Mouse (Mus musculus): ENCODE data around the gene Agbl5.

Gene Agbl5

GRCm38 (mm10) chr5:30921256-30922033 lies 33.0 kb downstream of the Agbl5 start, which contains the start of gene Khk:
Khk (plus strand) TSS chr5:30921431.
- DNase-seq, result peak; percentile 99

DNA sequence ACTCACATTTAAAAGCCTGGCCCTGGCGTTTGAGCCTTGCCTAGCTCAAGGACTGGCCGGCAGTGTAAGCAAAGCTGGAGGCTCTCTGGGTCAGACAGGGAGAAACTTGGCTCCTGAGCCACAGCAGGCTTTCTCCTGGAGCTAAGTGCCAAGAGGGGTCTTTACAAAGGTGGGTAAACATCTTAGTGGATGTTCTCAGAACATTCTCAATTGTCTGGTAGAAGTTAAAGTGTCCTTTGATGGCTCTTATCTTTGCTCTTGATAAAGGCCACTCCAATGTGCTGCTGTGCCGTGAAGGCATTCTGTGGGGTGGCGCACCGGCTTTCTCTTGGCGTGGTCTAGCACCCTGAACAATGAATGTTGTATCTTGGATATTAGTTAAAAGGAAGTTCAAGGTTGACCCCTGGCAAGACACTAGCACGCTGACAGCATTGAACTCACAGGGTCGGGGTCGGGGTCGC lies 34.1 kb downstream of the Agbl5 start:
- DNase-seq, result peak; percentile 91

- no peak for DNase-seq
Observed at GRCm38 (mm10) chr5:30923119-30923518, 34.6 kb downstream of the Agbl5 start.

GRCm38 (mm10) chr5:30924614-30925013 lies 36.1 kb downstream of the Agbl5 start:
- peak; percentile 88 for DNase-seq

DNA sequence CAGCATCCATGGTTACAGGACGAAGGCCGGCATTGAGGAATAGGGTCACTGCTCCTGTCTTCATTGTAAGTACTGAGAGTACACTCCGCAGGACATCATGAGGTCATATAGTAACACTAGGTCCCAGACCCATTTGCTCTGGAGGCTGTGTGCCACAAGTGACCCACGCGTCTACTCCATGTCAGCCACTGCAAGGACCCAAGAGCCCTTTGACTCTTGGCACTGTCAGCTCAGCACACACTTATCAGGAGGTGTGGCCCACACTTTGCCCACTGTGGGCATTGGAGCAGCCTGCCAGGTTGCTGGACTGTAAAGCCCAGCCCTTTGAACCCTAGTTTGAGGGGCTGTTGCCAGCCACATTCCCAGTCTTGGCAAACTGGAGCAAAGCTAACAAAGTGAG lies 36.7 kb downstream of the Agbl5 start:
- DNase-seq, result peak; percentile 86

GRCm38 (mm10) chr5:30926073-30926472 lies 37.6 kb downstream of the Agbl5 start:
- DNase-seq, result no peak

DNA sequence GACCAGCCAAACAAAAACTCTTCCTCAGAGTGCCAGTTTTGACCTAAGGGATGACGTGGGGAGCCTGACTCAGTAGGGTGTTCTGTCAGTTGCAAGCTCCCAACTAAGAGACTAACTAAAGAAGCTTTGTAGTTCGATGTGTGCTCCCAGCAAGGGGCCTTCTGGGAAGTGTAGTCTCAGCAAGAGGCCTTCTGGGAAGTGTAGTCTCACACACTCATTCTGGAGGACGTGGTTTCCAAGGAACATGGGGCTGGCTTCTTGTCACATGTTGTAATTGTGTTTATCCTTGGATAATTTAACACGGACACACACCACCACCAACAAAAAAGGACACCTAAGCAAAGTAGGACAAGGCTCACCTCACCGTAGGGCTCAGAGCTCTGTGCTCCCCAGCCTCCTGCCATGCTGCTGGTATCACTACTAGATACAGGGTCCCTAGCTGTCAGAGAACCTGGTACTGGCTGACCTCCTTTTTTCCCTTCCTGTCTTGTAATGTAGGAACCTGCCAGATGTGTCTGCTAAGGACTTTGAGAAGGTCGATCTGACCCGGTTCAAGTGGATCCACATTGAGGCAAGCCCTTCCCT lies 39.5 kb downstream of the Agbl5 start:
- DNase-seq, result peak; percentile 91

DNA sequence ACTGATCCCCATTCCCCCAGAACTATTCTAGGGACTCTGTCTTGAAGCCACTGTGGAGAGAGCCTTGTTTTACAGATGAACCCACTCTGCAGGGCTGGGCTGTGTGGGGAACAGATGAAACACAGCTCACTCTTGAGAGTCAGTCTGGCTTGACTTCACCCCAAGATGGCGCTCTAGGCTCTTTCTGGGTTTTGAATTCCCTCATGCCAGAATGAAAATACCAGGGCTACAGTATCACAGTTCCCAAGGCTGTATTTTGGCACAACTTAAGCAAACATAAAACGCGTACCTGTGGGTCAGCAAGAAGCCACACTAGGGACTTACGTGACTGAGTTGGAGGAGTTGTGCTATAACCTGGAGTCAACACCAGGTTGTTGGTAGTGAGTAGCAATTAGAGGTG lies 41.6 kb downstream of the Agbl5 start:
- peak; percentile 92 for DNase-seq

DNA sequence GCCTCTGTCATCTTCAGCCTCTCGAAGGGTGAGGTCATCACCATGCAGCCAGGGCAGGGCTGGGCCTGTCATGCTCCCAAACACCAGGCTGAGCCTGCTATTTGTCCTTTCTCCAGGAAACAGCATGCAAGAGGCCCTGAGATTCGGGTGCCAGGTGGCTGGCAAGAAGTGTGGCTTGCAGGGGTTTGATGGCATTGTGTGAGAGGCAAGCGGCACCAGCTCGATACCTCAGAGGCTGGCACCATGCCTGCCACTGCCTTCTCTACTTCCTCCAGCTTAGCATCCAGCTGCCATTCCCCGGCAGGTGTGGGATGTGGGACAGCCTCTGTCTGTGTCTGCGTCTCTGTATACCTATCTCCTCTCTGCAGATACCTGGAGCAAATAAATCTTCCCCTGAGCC lies 42.4 kb downstream of the Agbl5 start:
- no peak for DNase-seq

DNA sequence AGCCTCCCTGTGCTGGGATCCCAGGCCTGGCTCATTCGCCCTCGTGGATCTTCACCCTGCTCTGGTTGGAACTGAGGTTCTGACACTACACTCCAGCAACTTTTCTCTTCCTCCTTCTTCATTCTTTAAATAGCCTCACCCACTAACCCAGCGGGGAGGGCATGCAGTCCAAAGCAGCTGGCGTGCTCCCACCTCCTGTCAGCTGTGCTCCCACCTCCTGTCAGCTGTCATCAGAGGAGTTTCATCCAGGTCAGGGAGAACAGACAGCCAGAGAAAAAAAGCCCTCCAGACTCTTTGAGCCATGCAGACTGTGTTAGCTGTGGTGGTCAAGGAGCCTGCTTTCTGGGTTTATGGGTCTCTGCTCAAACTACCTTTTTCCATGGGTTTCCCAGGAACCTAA lies 42.9 kb downstream of the Agbl5 start:
- no peak for DNase-seq

GRCm38 (mm10) chr5:30933705-30934104 lies 45.2 kb downstream of the Agbl5 start:
- DNase-seq, result peak; percentile 72

- DNase-seq, result peak; percentile 73
Observed at GRCm38 (mm10) chr5:30934725-30935461, 46.4 kb downstream of the Agbl5 start.

DNA sequence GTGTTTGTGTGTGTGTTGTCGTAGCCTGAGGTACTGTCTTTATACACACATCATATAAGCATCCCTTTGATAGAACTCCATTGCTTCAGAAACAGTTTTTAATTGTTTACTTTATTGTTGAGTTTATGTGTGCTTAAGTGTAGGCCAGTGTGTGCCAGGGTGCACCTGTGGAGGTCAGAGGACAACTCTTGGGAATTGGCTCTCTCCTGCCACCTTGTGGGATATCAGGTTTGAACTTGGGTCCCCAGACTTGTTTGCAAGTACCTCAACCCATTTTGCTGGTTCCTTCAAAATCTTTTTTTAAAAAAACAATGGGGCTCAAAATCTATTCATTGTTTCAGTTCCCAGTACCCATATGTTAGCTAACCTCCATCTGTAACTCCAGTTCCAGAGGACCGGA lies 54.5 kb downstream of the Agbl5 start:
- DNase-seq, result peak; percentile 71

DNA sequence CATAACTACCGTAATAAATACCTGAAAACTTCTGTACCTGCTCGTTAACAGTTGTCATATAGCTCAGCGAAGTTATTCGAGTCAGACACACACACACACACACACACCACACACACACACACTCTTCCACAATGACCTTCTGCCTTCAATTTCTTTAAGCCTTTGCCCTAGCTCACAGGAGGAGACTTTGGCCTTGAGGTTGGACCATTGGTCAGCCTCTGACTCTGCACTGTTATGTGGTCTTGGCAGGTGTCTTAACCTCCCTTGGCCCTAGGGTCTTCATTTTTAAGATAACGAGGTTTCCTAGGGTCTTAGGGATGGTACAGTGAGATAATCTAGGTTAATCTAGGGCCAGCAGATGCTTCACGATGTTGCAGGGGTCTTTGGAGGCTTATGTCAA lies 55.9 kb downstream of the Agbl5 start:
- no peak for DNase-seq

- peak; percentile 95 for DNase-seq
Observed at GRCm38 (mm10) chr5:30944956-30945781, 56.7 kb downstream of the Agbl5 start, which contains the start of gene Cgref1. Cgref1 (minus strand) TSS chr5:30945591.

DNA sequence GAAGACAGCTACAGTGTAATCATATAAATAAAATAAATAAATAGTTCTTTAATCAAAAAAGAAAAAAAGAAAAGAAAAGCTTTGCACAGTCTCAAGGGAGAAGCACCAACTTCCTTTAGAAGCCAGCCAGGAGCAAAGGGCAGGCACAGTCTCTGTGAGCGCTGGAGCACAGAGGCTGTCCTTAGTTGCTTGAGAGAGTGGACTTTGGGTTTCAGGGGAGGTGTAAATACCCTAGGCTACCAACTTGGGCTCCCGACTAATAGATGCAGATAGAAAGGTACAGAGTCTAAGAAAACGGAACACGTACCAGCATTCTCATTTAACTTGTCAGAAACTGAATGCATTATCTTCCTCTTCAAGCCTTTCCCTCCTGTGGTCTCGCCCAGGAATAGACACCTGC lies 60.1 kb downstream of the Agbl5 start:
- no peak for DNase-seq

- DNase-seq, result peak; percentile 99
Observed at GRCm38 (mm10) chr5:30949654-30950326, 61.3 kb downstream of the Agbl5 start.

GRCm38 (mm10) chr5:30950451-30950850 lies 62.0 kb downstream of the Agbl5 start:
- DNase-seq, result peak; percentile 92

GRCm38 (mm10) chr5:30950922-30951321 lies 62.4 kb downstream of the Agbl5 start:
- DNase-seq, result peak; percentile 95

- peak; percentile 94 for DNase-seq
Observed at GRCm38 (mm10) chr5:30951706-30952105, 63.2 kb downstream of the Agbl5 start.

DNA sequence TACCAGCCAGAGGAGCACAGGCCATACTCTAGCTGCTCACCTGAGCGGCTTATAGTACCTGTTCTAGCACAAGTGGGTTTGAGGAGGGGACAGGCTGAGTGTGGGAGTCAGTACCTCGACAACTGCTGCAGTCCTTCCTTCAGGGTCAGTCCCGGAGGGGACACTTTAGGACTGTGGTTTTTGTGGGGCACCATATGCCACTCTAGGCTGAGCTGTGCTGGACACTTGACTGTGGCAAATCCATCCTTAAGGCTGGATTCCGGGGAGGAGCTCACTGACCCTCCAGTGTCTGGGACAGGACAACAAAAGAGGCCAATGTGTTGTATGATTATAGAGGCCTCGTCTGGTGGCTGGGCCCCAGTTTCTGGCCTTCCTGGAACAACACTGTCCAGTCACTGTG lies 64.1 kb downstream of the Agbl5 start:
- peak; percentile 88 for DNase-seq

DNA sequence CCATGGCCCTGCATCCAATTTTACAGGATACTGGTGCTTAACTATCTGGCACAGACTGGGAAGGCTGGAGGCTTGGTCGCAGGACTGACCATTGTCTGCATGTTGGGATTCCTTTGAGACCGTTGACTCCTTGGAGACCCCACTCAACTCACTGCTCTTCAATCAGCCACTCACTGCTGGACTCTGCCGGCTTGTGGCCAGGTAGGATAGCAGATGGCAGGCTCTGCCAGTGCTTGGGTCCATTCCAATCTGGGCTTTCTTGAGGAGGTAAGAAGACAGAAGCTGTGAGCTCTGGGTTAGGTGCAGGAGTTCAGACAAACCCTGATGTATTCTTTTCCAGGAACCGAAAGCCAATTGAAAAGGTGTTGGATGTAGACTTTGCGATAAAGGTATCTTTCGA lies 65.6 kb downstream of the Agbl5 start:
- peak; percentile 91 for DNase-seq

Measured in heart, adult 11 months (tissue).